Mouse (Mus musculus) heart, adult 8-10 months (tissue): ENCODE measurements around the gene Hspa1l. TPM values are rescaled to one million over a fixed set of nuclear protein-coding genes. Genes with fewer than 3 reads are reported as not detected.
"Not testable (repeated sequence)": the region's sequence is repeated elsewhere in the genome, so short reads cannot be mapped to it uniquely, and the experiment has no call there.

ENCODE experiments used
- DNase-seq: peaks from one replicate; pipeline ENCODE4 v3.0.0; 2022; ENCODE audit warnings: low spot score
- total RNA-seq, 4 experiments: library from RNA; stranded (reverse); gene quantifications; 2 replicates each; pipeline ENCODE4 v1.2.4; 2022

Gene Hspa1l
- total RNA-seq, 4 experiments from 2014 or later: 8.7 to 13.3 (median 11.0) TPM

- not testable (repeated sequence) for DNase-seq
Measured at GRCm38 (mm10) chr17:34971694-34972068, 822 bp upstream of the Hspa1l start.

GRCm38 (mm10) chr17:34975581-34976492 lies 3.3 kb downstream of the Hspa1l start:
- no peak for DNase-seq

DNA sequence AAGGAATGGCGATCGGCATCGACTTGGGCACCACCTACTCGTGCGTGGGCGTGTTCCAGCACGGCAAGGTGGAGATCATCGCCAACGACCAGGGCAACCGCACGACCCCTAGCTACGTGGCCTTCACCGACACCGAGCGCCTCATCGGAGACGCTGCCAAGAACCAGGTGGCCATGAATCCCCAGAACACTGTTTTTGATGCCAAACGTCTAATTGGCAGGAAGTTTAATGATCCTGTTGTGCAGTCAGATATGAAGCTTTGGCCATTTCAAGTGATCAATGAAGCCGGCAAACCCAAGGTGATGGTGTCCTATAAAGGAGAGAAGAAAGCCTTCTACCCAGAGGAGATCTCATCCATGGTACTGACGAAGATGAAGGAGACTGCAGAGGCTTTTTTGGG lies 4.5 kb downstream of the Hspa1l start:
- no peak for DNase-seq

GRCm38 (mm10) chr17:34978239-34978638 lies 5.7 kb downstream of the Hspa1l start:
- no peak for DNase-seq

DNA sequence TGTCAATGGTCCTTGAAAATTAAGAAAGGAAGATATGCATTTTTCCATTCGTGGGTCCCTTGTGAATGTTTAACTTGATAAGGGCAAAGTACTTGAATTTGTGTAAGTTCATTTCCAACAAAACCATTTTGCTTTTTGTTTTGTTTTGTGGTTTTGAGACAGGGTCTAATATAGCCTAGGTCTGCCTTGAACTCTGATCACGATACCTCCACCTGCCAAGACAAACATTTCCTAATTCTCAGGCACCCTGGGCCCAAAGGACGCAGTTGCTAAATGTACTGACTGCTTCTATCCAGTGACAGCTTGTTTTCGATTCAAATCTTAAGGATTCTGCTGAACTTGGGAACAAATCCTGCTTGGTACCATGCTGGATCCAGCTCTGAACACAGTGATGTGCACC lies 7.1 kb downstream of the Hspa1l start:
- DNase-seq: no peak

DNA sequence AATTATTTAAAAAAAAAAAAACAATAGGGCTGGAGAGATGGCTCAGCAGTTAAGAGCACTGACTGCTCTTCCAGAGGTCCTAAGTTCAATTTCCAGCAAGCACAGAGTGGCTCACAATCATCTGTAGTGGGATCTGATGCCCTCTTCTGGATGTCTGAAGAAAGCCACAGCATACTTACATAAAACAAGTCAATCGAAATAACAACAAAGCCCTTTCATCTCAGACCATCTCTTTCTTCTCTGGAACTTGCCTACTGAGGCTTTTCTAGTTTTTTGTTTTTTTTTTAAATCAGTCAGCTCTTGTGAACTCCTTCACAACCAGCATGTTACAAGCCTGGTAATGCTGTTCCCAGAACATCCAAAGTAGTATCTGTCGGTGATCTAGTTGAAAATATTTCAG lies 8.2 kb downstream of the Hspa1l start:
- DNase-seq: peak; percentile 68

GRCm38 (mm10) chr17:34981690-34982180 lies 9.2 kb downstream of the Hspa1l start, which contains the start of gene Lsm2:
Gene Lsm2, plus strand, starts transcription at chr17:34981862.
- peak; percentile 94 for DNase-seq

GRCm38 (mm10) chr17:34982328-34982727 lies 9.8 kb downstream of the Hspa1l start:
- no peak for DNase-seq

DNA sequence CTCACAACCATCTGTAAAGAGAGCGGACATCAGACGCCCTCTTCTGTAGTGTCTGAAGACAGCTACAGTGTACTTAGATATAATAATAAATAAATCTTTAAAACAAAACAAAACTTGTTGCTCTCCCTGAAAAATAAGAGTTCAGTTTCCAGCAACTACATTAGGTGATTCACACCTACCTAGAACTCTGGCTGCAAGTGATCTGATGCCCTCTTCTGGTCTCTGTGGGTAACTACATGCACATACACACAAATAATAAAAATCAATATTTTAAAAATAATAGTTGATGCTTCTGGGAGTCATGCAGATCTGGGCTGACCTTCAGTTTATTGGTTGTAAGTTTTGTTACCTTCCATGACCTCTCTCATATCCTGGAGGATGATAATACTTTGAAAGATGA lies 11.7 kb downstream of the Hspa1l start:
- DNase-seq: peak; percentile 50

- no peak for DNase-seq
Measured at GRCm38 (mm10) chr17:34994751-34995150, 22.2 kb downstream of the Hspa1l start.

DNA sequence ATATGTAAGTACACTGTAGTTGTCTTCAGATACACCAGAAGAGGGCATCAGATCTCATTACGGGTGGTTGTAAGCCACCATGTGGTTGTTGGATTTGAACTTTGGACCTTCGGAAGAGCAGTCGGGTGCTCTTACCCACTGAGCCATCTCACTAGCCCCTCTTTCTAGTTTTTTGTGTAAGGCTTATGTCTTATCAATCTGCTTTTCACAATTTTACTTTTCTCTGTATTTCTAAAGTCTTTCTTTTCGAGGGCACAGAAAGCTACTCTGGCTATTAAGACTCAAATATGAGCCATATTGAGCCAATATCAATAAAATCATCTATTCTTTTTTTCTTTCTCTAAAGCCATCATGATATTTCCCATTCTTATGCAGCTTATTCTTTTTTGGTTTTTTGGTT lies 22.7 kb downstream of the Hspa1l start:
- not testable (repeated sequence) for DNase-seq

DNA sequence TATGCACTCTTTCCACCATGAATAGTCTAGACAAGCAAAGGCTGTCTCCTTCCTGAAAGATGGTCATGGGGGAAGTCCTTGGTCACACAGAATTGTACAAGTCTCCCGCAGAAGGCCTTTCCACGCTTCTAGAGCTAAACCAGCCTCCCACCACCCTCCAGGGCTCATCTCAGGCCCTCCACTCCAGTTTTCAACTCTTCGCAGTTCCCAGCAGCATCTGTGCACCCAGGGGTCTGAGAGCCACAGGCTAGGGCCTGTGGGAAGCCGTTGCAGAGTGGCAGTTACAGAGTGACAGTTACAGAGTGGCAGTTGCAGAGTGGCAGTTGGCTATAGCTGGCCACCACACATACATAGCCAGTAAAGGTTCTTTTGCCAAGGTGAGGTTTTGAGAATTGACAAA lies 23.4 kb downstream of the Hspa1l start:
- DNase-seq: not testable (repeated sequence)

DNA sequence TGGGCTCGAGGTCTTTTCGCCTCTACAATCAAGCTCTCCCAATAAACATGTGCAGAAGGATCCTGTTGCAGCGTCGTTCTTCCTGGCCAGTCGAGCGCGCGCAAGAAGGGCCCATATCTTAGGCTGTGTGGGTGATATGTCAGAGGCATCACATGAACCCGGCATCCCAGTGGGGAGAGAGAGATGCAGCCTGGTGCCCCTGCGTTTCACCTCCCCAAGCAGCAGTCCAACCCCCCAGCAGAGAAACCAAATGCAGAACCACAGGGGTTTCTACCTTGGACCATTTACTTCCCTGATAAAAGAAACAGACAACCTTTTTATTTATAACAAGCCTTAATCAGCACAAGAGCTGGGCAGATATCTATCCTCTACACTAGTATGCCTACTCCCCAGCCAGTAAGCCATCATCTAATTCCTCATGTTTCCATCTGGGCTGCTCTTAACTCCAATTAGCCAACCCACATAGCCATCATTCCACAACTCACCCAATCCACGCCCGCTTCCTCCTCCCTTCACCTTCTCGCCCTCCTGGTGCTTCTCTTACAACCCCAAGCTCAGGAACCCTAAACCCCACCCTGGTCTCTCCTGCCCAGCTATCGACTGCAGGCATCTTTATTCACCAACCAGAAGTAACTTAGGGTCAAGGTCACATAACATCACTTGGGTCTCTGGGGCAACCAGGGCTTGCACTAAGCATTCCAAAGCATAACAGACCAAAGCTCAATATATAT lies 24.1 kb downstream of the Hspa1l start:
- DNase-seq: no peak

GRCm38 (mm10) chr17:34997142-34997483 lies 24.6 kb downstream of the Hspa1l start:
- no peak for DNase-seq

DNA sequence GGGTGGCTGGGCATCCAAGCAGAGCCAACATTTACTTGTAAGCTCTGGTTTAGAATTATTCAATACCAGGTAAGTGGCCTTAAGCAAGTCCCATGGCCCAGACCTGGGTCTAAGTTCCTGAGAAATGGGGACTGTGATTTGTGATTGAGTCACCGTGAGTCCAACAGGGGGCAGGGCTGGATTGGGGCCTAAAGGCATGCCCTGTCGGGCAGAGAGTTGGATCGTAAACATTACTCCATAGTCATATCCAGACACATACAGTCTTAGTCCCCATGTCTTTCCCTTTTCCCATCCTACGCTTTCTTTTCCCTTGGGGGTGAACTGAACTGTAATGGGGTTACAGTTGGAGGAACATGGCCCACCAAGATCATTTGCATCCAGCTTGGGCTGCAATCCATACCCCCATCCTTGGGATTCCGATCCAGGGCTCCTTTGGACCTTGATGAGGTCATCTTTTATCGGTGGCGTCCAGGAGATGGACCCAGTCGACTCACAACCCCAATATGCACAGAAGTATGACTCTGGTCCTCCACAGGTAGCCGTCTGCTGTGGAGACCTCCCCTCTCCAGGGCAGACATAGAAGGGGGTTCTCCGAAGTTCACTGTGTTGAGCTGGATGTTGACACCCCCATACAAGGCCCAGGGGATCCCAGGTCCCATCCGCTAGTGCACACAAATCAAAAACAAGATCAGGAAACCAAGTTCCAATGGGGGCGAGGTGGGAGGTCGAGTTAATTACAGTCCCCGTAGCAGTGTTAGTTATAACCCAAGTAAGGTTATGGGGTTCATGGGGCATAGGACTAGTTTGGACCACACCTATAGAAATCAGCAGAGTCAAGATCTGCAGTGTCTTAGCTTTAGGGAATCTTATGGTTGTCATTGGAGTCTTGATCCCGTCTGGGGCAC lies 26.3 kb downstream of the Hspa1l start:
- no peak for DNase-seq

GRCm38 (mm10) chr17:34999871-35000716 lies 27.6 kb downstream of the Hspa1l start:
- not testable (repeated sequence) for DNase-seq

- peak; percentile 88 for DNase-seq
Measured at GRCm38 (mm10) chr17:35000717-35001451, 28.4 kb downstream of the Hspa1l start, which contains the start of gene Vars. Gene Vars, plus strand, starts transcription at chr17:35000987.

DNA sequence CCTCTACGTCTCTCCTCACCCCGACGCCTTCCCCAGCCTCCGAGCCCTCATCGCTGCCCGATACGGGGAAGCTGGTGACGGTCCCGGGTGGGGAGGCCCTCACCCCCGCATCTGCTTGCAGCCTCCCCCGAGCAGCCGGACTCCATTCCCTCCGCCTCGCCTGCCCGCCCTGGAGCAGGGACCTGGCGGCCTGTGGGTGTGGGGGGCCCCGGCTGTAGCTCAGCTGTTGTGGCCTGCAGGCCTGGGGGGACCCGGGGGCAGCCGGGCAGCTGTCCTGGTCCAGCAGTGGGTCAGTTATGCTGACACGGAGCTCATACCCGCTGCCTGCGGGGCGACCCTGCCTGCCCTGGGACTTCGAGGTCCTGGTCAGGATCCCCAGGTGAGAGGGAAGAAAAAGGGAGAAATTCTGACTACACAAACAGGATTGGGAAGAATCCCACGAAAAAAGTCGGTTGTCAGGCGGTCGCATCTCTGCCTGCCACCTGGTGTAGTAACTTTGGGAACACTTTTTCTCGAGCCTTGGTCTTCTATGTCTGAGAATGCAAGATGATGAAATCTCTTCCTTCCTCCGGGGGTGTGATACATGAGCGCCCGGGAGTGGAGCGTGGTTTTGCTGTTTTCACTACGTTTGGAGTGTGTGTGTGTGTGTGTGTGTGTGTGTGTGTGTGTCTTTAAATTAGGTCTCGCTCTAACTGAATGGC lies 29.1 kb downstream of the Hspa1l start:
- DNase-seq: no peak
